Mouse (Mus musculus): ENCODE results near the gene Pcdh9. TPM values are rescaled to one million over a fixed set of nuclear protein-coding genes. Genes with fewer than 3 reads are reported as not detected.

Pcdh9 gene
- total and polyA plus RNA-seq, 2 experiments: 0.01 to 0.37 TPM

DNA sequence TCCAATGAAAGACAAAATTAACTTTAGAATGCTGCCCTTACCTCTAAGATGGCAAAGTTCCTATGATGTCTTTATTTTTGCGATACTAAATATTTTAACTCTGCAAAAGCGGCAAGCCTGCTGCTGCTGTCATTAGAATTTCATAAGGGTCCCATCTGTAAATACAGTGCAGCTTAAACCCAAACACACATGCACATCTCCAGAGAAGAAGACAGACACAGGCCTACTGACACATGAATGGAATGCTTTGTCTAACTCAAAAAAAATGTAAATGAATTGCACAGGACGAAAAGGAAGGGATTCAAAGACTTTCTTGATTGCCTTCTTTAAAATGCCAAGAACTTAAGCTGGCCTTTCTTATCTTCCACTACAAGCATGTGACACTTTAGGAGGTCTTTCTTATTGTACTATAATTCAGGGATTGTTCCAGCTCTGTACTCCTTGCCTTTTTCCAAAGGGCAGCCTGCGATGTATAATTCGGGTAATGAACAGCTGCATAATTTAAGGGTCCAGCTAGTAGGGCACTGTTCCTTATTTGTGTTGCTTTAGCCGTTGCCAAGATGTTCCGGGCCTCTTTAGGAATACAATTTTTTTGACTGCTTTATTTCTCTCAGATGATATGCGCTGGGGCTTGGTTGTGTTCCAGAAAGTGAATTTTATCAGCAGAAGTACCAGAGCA, 823.6 kb downstream of the Pcdh9 start:
- no peak overlapping the region for H3K9ac ChIP-seq (ENCODE audit: low read depth, low read length)
- TF ChIP-seq POLR2A (IDR thresholded peaks at IDR 0.05; ENCODE audit: extremely low read depth, insufficient read depth, low read length): no peak
- TF ChIP-seq CTCF (IDR thresholded peaks at IDR 0.05; ENCODE audit: low read depth, low read length): no peak
- H3K36me3 ChIP-seq (ENCODE audit: control insufficient read depth, insufficient read depth, low read length): no peaks in the 10 kb centered on the region
- DNase-seq (ENCODE audit: extremely low read depth, low read depth, low spot score): no peak
- H3K27me3 ChIP-seq (ENCODE audit: control insufficient read depth, insufficient read depth, low read length): no peaks in the 10 kb centered on the region
- H3K4me3 ChIP-seq (ENCODE audit: insufficient read depth, low read depth, low read length): no peak overlapping the region
- H3K4me1 ChIP-seq (ENCODE audit: control insufficient read depth, insufficient read depth, low read length): no peaks in the 10 kb centered on the region
- H3K27ac ChIP-seq (replicated peaks; ENCODE audit: insufficient read depth, low read depth, low read length): no peak overlapping the region
- no peaks in the 10 kb centered on the region for H3K79me2 ChIP-seq (ENCODE audit: control insufficient read depth, insufficient read depth, low read length)
- 80% methylated on average over 8 of the region's 8 CpGs for WGBS

DNA sequence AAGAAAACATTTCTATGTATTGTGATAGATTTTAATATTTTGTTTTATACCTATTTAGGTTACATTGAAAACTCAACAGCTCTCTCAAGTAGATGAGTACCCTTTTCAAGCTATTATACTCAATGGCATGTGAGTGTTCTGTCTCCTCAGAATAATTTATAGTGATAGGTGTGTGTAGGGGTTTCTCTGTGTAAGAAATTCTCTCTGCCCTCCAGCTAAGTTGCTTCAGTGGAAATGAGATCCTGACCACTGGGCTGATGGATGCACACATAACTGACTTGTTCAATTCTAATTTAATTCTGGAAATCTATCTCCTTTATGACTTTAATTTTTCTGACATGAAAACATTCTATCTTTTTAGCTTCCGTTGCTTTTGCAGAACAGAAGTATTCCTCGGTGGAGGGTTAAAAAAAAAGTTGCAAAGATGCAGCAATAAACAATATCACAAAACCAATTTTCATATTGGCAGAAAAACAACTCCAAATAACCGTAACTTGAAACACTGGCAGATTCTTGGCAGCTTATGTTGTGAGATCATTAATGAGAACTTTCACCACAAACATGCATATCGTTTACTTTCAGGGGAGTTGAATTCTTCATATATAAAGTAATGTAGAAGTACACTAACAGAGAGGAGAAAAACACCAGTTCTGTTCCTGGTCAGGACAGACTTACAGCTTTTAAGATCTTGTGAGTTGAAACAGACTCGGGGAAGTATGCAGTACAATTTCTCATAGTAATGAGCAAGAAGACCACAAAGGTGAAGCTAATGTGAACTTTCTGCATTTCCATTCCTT, 828.5 kb downstream of the Pcdh9 start:
- H3K27ac ChIP-seq (replicated peaks; ENCODE audit: insufficient read depth, low read depth, low read length): no peak overlapping the region
- no peaks in the 10 kb centered on the region for H3K4me1 ChIP-seq (ENCODE audit: control insufficient read depth, insufficient read depth, low read length)
- H3K36me3 ChIP-seq (ENCODE audit: control insufficient read depth, insufficient read depth, low read length): no peaks in the 10 kb centered on the region
- H3K9ac ChIP-seq (ENCODE audit: low read depth, low read length): no peak overlapping the region
- H3K27me3 ChIP-seq (ENCODE audit: control insufficient read depth, insufficient read depth, low read length): no peaks in the 10 kb centered on the region
- no peak for DNase-seq (ENCODE audit: extremely low read depth, low read depth, low spot score)
- TF ChIP-seq CTCF (IDR thresholded peaks at IDR 0.05; ENCODE audit: low read depth, low read length) (no peak), POLR2A (IDR thresholded peaks at IDR 0.05; ENCODE audit: extremely low read depth, insufficient read depth, low read length) (no peak)
- WGBS: 78% methylated on average over 5 of the region's 5 CpGs
- no peaks in the 10 kb centered on the region for H3K79me2 ChIP-seq (ENCODE audit: control insufficient read depth, insufficient read depth, low read length)
- H3K4me3 ChIP-seq (ENCODE audit: insufficient read depth, low read depth, low read length): no peak overlapping the region

DNA sequence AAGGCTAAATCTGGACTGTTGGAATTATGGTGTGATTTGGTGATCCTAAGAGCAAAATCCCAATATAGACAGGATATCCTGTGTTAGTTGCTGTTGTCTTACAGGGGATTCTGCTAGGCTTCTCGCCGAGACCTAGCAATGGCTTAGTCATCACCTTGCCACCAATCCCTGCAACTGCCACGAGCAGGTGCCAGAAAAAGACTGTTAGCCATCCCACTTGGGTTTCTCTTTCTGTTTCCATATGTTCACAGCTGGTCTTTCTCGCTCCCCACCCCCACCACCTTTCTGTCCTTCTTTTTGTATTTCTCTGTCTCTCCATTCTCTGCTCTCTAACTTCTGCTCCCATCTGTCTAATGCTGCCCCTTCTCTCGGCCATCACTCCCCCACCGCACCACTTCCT, 831.7 kb downstream of the Pcdh9 start:
- DNase-seq (ENCODE audit: extremely low read depth, low read depth, low spot score): no peak
- H3K79me2 ChIP-seq (ENCODE audit: control insufficient read depth, insufficient read depth, low read length): no peaks in the 10 kb centered on the region
- no peak overlapping the region for H3K4me3 ChIP-seq (ENCODE audit: insufficient read depth, low read depth, low read length)
- no peaks in the 10 kb centered on the region for H3K4me1 ChIP-seq (ENCODE audit: control insufficient read depth, insufficient read depth, low read length)
- 88% methylated on average over 6 of the region's 6 CpGs for WGBS
- TF ChIP-seq CTCF (IDR thresholded peaks at IDR 0.05; ENCODE audit: low read depth, low read length): no peak
- TF ChIP-seq POLR2A (IDR thresholded peaks at IDR 0.05; ENCODE audit: extremely low read depth, insufficient read depth, low read length): no peak
- no peaks in the 10 kb centered on the region for H3K27me3 ChIP-seq (ENCODE audit: control insufficient read depth, insufficient read depth, low read length)
- H3K27ac ChIP-seq (replicated peaks; ENCODE audit: insufficient read depth, low read depth, low read length): no peak overlapping the region
- H3K9ac ChIP-seq (ENCODE audit: low read depth, low read length): no peak overlapping the region
- H3K36me3 ChIP-seq (ENCODE audit: control insufficient read depth, insufficient read depth, low read length): no peaks in the 10 kb centered on the region

DNA sequence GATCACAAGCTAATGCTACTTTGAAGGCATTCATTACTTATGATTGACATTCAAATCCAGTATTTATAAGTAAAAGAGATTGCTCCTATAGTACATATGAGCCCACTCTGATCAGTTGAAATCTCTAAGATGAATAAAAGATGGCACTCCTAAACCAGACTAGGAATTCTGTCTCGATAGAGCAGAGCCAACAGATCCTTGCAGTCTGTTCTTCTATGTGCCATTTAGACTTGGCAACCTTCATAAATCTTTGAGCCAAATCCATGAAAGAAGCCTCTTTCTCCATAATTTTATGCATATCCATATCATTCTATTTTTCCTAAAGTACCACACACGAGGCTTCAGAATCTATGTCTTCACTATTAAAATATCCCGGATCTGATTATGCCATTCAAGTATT, 834.5 kb downstream of the Pcdh9 start:
- DNase-seq (ENCODE audit: extremely low read depth, low read depth, low spot score): no peak
- no peaks in the 10 kb centered on the region for H3K4me1 ChIP-seq (ENCODE audit: control insufficient read depth, insufficient read depth, low read length)
- no peaks in the 10 kb centered on the region for H3K27me3 ChIP-seq (ENCODE audit: control insufficient read depth, insufficient read depth, low read length)
- H3K4me3 ChIP-seq (ENCODE audit: insufficient read depth, low read depth, low read length): no peak overlapping the region
- no peaks in the 10 kb centered on the region for H3K36me3 ChIP-seq (ENCODE audit: control insufficient read depth, insufficient read depth, low read length)
- H3K27ac ChIP-seq (replicated peaks; ENCODE audit: insufficient read depth, low read depth, low read length): no peak overlapping the region
- H3K79me2 ChIP-seq (ENCODE audit: control insufficient read depth, insufficient read depth, low read length): no peaks in the 10 kb centered on the region
- WGBS: 79% methylated on average over 3 of the region's 3 CpGs
- no peak overlapping the region for H3K9ac ChIP-seq (ENCODE audit: low read depth, low read length)
- TF ChIP-seq CTCF (IDR thresholded peaks at IDR 0.05; ENCODE audit: low read depth, low read length) (no peak), POLR2A (IDR thresholded peaks at IDR 0.05; ENCODE audit: extremely low read depth, insufficient read depth, low read length) (no peak)

DNA sequence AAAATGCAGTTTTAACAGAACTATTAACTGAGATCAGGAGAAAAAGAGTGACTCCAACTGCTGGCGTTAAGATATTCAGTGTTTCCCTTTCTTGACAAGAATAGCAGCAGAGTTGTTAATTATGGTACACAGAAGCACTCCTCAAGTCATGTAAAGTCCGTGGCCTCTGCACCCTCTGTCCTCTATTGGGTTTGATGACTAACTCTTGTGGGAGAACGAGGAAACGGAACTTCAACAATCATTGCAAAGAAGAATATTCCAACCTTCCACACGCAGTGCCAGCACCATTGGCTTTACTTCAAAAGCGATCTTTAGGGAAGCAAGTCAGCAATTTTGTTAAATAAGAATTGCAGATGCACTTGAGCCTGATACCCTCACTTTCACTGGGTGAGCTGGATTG, 849.9 kb downstream of the Pcdh9 start:
- Histone ChIP-seq H3K27me3 (ENCODE audit: control insufficient read depth, insufficient read depth, low read length) (no peaks in the 10 kb centered on the region), H3K4me1 (ENCODE audit: control insufficient read depth, insufficient read depth, low read length) (no peaks in the 10 kb centered on the region), H3K4me3 (ENCODE audit: insufficient read depth, low read depth, low read length) (no peak overlapping the region), H3K27ac (replicated peaks; ENCODE audit: insufficient read depth, low read depth, low read length) (no peak overlapping the region), H3K9ac (ENCODE audit: low read depth, low read length) (no peak overlapping the region), H3K36me3 (ENCODE audit: control insufficient read depth, insufficient read depth, low read length) (no peaks in the 10 kb centered on the region), H3K79me2 (ENCODE audit: control insufficient read depth, insufficient read depth, low read length) (no peaks in the 10 kb centered on the region)
- WGBS: 66% methylated on average over 6 of the region's 6 CpGs
- DNase-seq (ENCODE audit: extremely low read depth, low read depth, low spot score): no peak
- TF ChIP-seq CTCF (IDR thresholded peaks at IDR 0.05; ENCODE audit: low read depth, low read length): no peak
- TF ChIP-seq POLR2A (IDR thresholded peaks at IDR 0.05; ENCODE audit: extremely low read depth, insufficient read depth, low read length): no peak

Measured in liver, adult 2 months (tissue).